Mouse (Mus musculus) right cerebral cortex, adult 18-20 months (tissue): Measurements from ENCODE around the gene Rasgrf2.

Source experiments
- DNase-seq: peaks from one replicate; pipeline ENCODE4 v3.0.0; 2022; ENCODE audit warnings: mixed read lengths

The Rasgrf2 gene

DNA sequence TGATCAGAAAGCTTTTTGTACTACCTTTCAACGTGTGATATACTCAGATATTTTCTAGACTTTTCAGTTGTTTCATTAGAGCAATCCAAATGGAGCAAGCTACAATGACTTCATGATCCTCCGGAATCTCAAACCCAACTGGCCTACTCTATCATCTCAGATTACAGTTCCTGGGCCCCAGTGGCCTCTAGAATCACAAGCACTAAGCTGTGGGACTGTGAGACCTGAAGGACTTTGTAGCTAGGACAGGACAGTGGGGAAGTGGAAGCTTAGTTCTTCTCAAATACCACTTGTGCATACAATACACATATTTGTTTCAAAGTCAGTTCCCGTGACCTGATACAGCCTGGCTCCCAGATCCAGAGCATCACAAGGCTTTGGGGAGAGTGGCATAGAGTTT is 253.5 kb downstream of the Rasgrf2 start:
- no peak for DNase-seq

DNA sequence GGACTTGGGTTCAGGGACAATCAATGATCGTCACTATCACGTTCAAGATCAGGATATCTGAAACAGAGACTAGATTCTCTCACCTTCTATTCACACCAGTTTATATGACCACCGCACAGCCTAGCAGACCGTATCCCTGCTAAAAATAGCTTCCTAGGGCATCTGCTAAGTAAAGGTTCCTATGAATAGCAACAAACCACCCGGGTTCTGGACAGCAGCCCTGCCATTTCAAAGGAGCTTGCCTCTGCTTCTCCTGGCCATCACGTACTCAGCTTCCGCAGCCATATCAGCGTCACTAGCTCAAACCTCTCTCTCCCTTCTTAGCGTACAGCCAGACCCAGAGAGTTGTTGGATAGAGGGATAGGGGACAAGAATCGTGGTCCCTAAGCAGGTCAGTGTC is 254.1 kb downstream of the Rasgrf2 start:
- no peak for DNase-seq

DNA sequence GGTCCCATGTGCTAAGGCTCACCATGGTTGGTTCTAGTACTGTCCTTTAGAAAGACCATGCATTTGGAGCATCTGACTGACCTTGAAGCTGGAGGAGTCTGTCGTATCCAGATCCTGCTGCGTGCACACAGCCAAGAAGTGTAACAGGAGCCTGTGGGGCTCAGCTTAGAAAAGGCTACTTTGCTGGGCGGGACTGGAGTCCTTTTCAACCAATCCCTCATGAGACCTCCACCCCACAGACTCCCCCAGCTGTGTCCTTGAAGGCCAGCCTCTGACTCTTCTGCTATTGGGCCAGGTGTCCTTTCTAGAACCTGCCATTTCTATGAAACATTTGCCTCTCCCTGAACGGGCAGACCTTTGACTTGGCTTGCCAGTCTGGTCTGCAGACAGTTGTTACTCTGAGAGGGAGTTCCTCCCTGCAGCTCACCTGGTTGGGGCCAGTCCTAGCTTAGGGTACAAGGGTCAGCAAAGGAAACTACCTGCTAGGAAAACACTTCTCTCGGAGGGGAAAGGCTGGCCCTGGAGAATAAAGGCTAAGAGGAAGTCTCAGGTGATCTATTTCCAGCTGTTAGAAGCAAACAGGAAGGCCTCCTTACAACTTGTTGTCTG is 254.6 kb downstream of the Rasgrf2 start, which contains the start of gene Ckmt2:
Gene Ckmt2, minus strand, starts transcription at position 145 of the 609 bp plus-strand sequence.
- DNase-seq = no peak

DNA sequence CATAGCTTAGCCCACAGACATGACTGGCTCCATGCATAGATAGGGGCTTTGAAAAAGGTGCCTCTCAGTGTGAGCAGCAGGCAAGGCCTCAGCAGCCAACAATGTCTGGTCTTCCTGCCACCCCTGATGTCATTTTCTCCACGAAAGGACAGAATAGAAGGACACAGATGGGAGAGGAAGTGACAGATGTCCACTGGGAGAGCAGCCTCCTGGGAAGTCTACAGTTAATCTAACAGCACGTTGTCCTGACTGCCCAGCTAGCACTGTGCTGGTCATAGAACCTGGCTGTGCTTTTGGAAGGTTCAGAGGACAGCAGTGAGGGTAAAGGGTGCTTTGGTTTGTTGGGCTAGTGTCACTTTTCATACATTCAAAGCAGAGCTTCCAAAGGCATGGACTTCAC is 255.9 kb downstream of the Rasgrf2 start:
- DNase-seq = no peak

DNA sequence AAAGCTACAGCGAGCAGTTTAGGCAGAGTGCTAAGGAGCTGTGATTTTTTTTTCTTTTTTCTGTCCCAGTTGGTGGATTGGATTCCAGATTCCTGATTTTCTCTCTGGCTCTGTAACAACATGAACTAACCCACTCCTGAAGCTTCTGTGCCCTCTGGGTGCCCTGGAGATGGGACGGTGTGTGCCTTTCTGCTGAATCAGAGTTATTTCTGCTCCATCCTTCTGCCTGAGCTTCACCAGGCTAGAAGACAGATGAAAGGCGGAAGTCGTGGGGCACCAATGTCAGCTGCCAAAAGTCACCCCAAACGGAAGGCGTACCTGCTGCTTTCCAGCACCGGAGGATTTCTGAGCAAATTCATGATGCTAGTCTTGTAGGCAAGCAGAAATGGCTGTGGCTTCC is 256.9 kb downstream of the Rasgrf2 start:
- DNase-seq = peak; percentile 49

DNA sequence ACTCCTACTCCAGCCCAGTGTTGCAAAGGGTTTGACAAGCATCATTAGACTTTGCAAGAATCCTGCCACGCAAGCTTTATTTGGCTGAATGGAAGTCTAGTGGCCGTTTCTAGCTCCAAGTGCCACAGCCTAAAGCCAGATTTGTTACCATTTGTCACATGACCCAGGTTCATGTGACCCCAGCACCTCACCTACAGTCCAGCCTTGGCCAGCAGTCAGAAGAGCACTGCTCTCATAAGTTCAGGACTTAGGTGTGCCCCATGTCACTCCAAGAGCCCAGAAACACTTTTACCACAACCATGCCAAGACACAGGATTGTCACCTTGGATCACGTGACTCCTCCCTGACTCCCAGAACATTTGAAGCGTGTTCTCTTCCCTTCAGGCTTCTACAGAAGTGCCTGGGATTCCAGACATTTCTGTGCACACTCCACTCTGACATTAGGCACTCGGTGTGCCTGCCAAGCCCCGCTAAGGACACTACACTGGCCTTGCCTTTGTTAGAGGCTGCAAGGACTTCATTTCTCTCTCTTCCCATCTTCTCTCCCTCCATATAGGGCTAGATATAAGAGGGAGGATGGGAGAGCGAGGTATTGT is 257.6 kb downstream of the Rasgrf2 start:
- no peak for DNase-seq

DNA sequence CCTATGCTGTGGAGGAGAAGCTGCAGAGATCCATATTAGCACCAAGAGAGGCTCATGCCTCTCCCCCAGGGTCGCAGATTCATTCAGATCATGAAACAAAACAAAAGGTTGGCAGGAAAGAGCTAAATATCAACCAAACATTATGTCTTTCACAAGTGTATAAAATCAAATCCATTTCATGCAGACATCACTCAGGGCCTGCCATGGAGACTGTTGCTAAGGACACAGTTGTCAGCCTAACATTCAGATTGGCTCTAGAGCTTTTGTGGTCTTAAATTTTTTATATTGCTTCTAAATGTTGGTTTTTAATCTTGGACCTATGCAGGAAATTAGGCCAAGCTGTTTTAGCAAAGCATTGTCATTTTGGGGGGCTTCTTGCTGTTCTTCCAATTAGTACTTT is 262.9 kb downstream of the Rasgrf2 start:
- no peak for DNase-seq

DNA sequence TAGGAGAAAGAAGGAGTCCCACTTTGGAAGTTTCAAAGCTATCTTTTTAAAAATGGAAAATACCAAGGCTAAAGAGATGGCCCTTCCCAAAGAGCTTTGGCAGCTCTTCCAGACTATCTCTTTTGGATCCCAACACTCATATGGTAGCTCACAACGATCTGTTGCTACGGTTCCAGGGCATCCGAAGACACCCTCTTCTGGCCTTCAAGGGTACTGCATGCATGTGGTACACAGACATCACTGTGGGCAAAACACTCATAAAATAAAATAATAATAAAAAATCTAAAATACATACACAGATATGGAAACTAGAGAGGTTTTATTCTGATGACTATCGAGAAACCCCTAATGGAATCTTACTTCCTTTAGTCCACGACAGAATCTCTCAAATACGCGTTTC is 272.6 kb downstream of the Rasgrf2 start:
- no peak for DNase-seq

DNA sequence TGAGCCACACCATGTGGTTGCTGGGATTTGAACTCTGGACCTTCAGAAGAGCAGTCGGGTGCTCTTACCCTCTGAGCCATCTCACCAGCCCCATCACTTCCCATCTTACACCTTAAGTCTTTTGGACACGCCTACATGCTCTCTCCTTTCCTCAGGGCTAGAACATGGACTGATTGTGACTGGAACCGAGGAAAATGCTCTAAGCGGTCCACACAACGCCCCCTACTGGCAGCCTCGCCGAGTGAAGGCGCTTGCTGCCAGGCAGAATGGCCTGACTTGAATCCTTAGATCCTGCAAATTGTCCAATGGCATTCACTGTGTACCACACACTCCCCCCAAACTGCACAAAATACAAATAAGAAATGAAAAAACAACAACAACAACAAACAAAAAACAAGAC is 274.0 kb downstream of the Rasgrf2 start:
- DNase-seq = no peak

DNA sequence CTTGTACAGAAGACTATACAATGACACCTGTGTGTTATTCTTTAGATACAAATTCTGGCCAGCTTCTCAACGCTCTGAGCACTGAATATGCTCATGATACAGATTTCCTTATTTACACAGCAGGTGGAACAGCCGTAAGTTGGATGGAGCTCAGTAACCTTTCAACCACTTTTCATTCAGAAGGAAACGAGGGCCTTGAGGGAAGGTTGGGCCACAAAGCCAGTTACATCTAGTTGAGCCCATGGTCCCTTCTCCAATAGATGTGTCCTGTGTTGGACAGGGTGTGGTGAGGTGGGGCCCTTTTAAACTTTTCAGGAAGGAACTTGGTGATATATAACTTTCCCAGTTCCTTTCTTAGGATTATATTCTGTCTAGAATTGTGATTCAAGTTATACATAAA is 277.0 kb downstream of the Rasgrf2 start:
- no peak for DNase-seq
